Mouse (Mus musculus) splenic B cell, adult 2 months (primary cell): ENCODE measurements around the gene Tmem184a.
A peak's percentile ranks its signal among the peaks of the same experiment; 100 is the strongest.

Experiments used
- DNase-seq: peaks from one replicate; pipeline ENCODE4 v3.0.0-alpha.2; 2011; ENCODE audit warnings: low read depth, low spot score
- H3K27me3 ChIP-seq: 2 replicates; pipeline ENCODE4 v1.6.1; 2012; ENCODE audit warnings: mild to moderate bottlenecking, low read length, moderate library complexity, mixed read lengths; ENCODE audit not compliant: control insufficient read depth, poor library complexity, insufficient read depth, severe bottlenecking
- H3K36me3 ChIP-seq: 2 replicates; pipeline ENCODE4 v1.6.1; 2012; ENCODE audit warnings: mild to moderate bottlenecking, low read length, moderate library complexity, mixed read lengths; ENCODE audit not compliant: control insufficient read depth, poor library complexity, insufficient read depth, severe bottlenecking

Gene Tmem184a

GRCm38 (mm10) chr5:139821466-139822459 is 2.0 kb upstream of the Tmem184a start:
- no peak for DNase-seq
- H3K27me3 ChIP-seq: no peaks in the 10 kb centered on the region
- peaks cover 2% of the 10 kb centered on the region for H3K36me3 ChIP-seq

- Histone ChIP-seq H3K27me3 (no peaks in the 10 kb centered on the region), H3K36me3 (peaks cover 2% of the 10 kb centered on the region)
- DNase-seq: peak; percentile 54
These were observed 916 bp downstream of the Tmem184a start for GRCm38 (mm10) chr5:139818801-139819200.

GRCm38 (mm10) chr5:139818056-139818455 is 1.7 kb downstream of the Tmem184a start:
- H3K27me3 ChIP-seq: no peaks in the 10 kb centered on the region
- DNase-seq: no peak
- H3K36me3 ChIP-seq: peaks cover 2% of the 10 kb centered on the region

GRCm38 (mm10) chr5:139817292-139817691 is 2.4 kb downstream of the Tmem184a start:
- Histone ChIP-seq H3K36me3 (peaks cover 2% of the 10 kb centered on the region; the same call in 1 of the 2 replicates), H3K27me3 (no peaks in the 10 kb centered on the region)
- DNase-seq: peak; percentile 63

GRCm38 (mm10) chr5:139816445-139816844 is 3.3 kb downstream of the Tmem184a start:
- Histone ChIP-seq H3K27me3 (no peaks in the 10 kb centered on the region), H3K36me3 (no peaks in the 10 kb centered on the region; the same call in 1 of the 2 replicates)
- DNase-seq: no peak

GRCm38 (mm10) chr5:139815964-139816363 is 3.8 kb downstream of the Tmem184a start:
- Histone ChIP-seq H3K27me3 (no peaks in the 10 kb centered on the region), H3K36me3 (no peaks in the 10 kb centered on the region; the same call in 1 of the 2 replicates)
- no peak for DNase-seq

- no peaks in the 10 kb centered on the region for H3K36me3 ChIP-seq
- DNase-seq: no peak
- no peaks in the 10 kb centered on the region for H3K27me3 ChIP-seq
These were observed 5.7 kb downstream of the Tmem184a start for GRCm38 (mm10) chr5:139813963-139814381.

- no peak for DNase-seq
- H3K36me3 ChIP-seq: no peaks in the 10 kb centered on the region
- no peaks in the 10 kb centered on the region for H3K27me3 ChIP-seq
These were observed 6.6 kb downstream of the Tmem184a start for GRCm38 (mm10) chr5:139813126-139813490.

- Histone ChIP-seq H3K36me3 (no peaks in the 10 kb centered on the region), H3K27me3 (no peaks in the 10 kb centered on the region)
- DNase-seq: no peak
These were observed 7.2 kb downstream of the Tmem184a start for GRCm38 (mm10) chr5:139812398-139813125.

GRCm38 (mm10) chr5:139811677-139812397 is 7.9 kb downstream of the Tmem184a start:
- no peak for DNase-seq
- H3K27me3 ChIP-seq: no peaks in the 10 kb centered on the region

GRCm38 (mm10) chr5:139809397-139809796 is 10.3 kb downstream of the Tmem184a start:
- no peak for DNase-seq
- no peaks in the 10 kb centered on the region for H3K36me3 ChIP-seq
- H3K27me3 ChIP-seq: no peaks in the 10 kb centered on the region

More at GRCm38 (mm10) chr5:139811677-139812397, 7.9 kb downstream of the Tmem184a start:
- no peaks in the 10 kb centered on the region for H3K36me3 ChIP-seq

GRCm38 (mm10) chr5:139805924-139806323 is 13.8 kb downstream of the Tmem184a start:
- no peak for DNase-seq
- H3K27me3 ChIP-seq: no peaks in the 10 kb centered on the region
- peaks cover 2% of the 10 kb centered on the region for H3K36me3 ChIP-seq

GRCm38 (mm10) chr5:139804573-139805111 is 15.1 kb downstream of the Tmem184a start:
- H3K27me3 ChIP-seq: no peaks in the 10 kb centered on the region
- peaks cover 8% of the 10 kb centered on the region for H3K36me3 ChIP-seq
- no peak for DNase-seq

- DNase-seq: no peak
- no peaks in the 10 kb centered on the region for H3K27me3 ChIP-seq
- peaks cover 9% of the 10 kb centered on the region for H3K36me3 ChIP-seq
These were observed 15.6 kb downstream of the Tmem184a start for GRCm38 (mm10) chr5:139804107-139804551.
